Mouse (Mus musculus) E14TG2a.4 (cell line): Measurements from ENCODE around the gene Nfyb.

ENCODE experiments used
- H3K27me3 ChIP-seq: 2 replicates; pipeline ENCODE4 v1.6.1; 2014; ENCODE audit warnings: low read length, control low read depth; ENCODE audit not compliant: insufficient read depth
- H3K36me3 ChIP-seq: 2 replicates; pipeline ENCODE4 v1.6.1; 2014; ENCODE audit warnings: low read length, control low read depth; ENCODE audit not compliant: insufficient read depth
- H3K4me1 ChIP-seq: replicated peaks from 2 replicates; pipeline ENCODE4 v1.6.1; 2014; ENCODE audit warnings: low read depth, low read length, control low read depth
- H3K4me3 ChIP-seq: replicated peaks from 2 replicates; pipeline ENCODE4 v1.5.1; 2014; ENCODE audit warnings: mild to moderate bottlenecking, low read length
- H3K9me3 ChIP-seq: 2 replicates; pipeline ENCODE4 v1.6.1; 2014; ENCODE audit warnings: low read length, control low read depth
- CTCF ChIP-seq: conservative IDR thresholded peaks from 2 replicates; pipeline ENCODE4 v1.5.1; 2014; ENCODE audit warnings: low read length
- NANOG ChIP-seq: IDR thresholded peaks from 2 replicates; pipeline ENCODE4 v1.6.1; 2014; ENCODE audit warnings: borderline replicate concordance, low read length, mixed read lengths
- POU5F1 ChIP-seq: IDR thresholded peaks from 2 replicates; pipeline ENCODE4 v1.6.1; 2014; ENCODE audit warnings: low read length, borderline replicate concordance

Gene Nfyb

GRCm38 (mm10) chr10:82763840-82764631, at the start of gene Nfyb:
Gene Nfyb, minus strand, starts transcription at chr10:82764144.
- Histone ChIP-seq H3K4me3 (peak within 1 kb of the TSS; percentile 84), H3K4me1 (peaks cover 76% of the 10 kb centered on the region), H3K36me3 (peaks cover 32% of the 10 kb centered on the region), H3K27me3 (no peaks in the 10 kb centered on the region), H3K9me3 (no peaks in the 10 kb centered on the region)
- TF ChIP-seq CTCF (no peak), POU5F1 (no peak), NANOG (no peak)

GRCm38 (mm10) chr10:82811855-82812431, 48.0 kb upstream of the Nfyb start:
- Histone ChIP-seq H3K4me3 (peak overlapping the region; percentile 82), H3K36me3 (no peaks in the 10 kb centered on the region), H3K27me3 (no peaks in the 10 kb centered on the region), H3K4me1 (peaks cover 81% of the 10 kb centered on the region), H3K9me3 (no peaks in the 10 kb centered on the region)
- TF ChIP-seq CTCF, result no peak

- Histone ChIP-seq H3K4me3 (peak overlapping the region; percentile 52), H3K4me1 (peaks cover 83% of the 10 kb centered on the region), H3K27me3 (no peaks in the 10 kb centered on the region), H3K9me3 (no peaks in the 10 kb centered on the region), H3K36me3 (no peaks in the 10 kb centered on the region)
- no peak for TF ChIP-seq CTCF
- peak; percentile 58; the same call in 1 of the 2 replicates for TF ChIP-seq NANOG
- peak; percentile 74; the same call in 1 of the 2 replicates for TF ChIP-seq POU5F1
Measured at GRCm38 (mm10) chr10:82809352-82809751, 45.4 kb upstream of the Nfyb start.

- Histone ChIP-seq H3K27me3 (no peaks in the 10 kb centered on the region), H3K9me3 (no peaks in the 10 kb centered on the region), H3K4me3 (peak overlapping the region; percentile 46), H3K4me1 (peaks cover 79% of the 10 kb centered on the region), H3K36me3 (no peaks in the 10 kb centered on the region)
- TF ChIP-seq CTCF (no peak), POU5F1 (no peak), NANOG (no peak)
Measured at GRCm38 (mm10) chr10:82808891-82809290, 44.9 kb upstream of the Nfyb start.

- Histone ChIP-seq H3K4me1 (peaks cover 72% of the 10 kb centered on the region), H3K27me3 (no peaks in the 10 kb centered on the region)
- TF ChIP-seq NANOG, result no peak
- TF ChIP-seq CTCF, result no peak
- no peak for TF ChIP-seq POU5F1
Measured at GRCm38 (mm10) chr10:82808155-82808554, 44.2 kb upstream of the Nfyb start.

GRCm38 (mm10) chr10:82807238-82807637, 43.3 kb upstream of the Nfyb start:
- H3K9me3 ChIP-seq, result peaks cover 2% of the 10 kb centered on the region
- H3K36me3 ChIP-seq, result no peaks in the 10 kb centered on the region
- no peak for TF ChIP-seq CTCF
- no peak for TF ChIP-seq NANOG
- no peak for TF ChIP-seq POU5F1
- H3K4me3 ChIP-seq, result no peak overlapping the region
- H3K4me1 ChIP-seq, result peaks cover 68% of the 10 kb centered on the region
- no peaks in the 10 kb centered on the region for H3K27me3 ChIP-seq

More at GRCm38 (mm10) chr10:82808155-82808554, 44.2 kb upstream of the Nfyb start:
- Histone ChIP-seq H3K36me3 (no peaks in the 10 kb centered on the region), H3K4me3 (no peak overlapping the region), H3K9me3 (no peaks in the 10 kb centered on the region)

- Histone ChIP-seq H3K36me3 (no peaks in the 10 kb centered on the region), H3K4me3 (peak overlapping the region; percentile 46), H3K4me1 (peaks cover 69% of the 10 kb centered on the region), H3K27me3 (no peaks in the 10 kb centered on the region), H3K9me3 (peaks cover 7% of the 10 kb centered on the region)
- TF ChIP-seq POU5F1 (no peak), NANOG (no peak), CTCF (no peak)
Measured at GRCm38 (mm10) chr10:82806414-82806813, 42.5 kb upstream of the Nfyb start.

GRCm38 (mm10) chr10:82805111-82805510, 41.2 kb upstream of the Nfyb start:
- Histone ChIP-seq H3K9me3 (peaks cover 7% of the 10 kb centered on the region), H3K4me3 (no peak overlapping the region)
- TF ChIP-seq CTCF (no peak), NANOG (no peak), POU5F1 (no peak)

More at GRCm38 (mm10) chr10:82805111-82805510, 41.2 kb upstream of the Nfyb start:
- Histone ChIP-seq H3K4me1 (peaks cover 61% of the 10 kb centered on the region), H3K27me3 (no peaks in the 10 kb centered on the region), H3K36me3 (no peaks in the 10 kb centered on the region)
